Mouse (Mus musculus): ENCODE data around the gene Afap1. TPM values are rescaled to one million over a fixed set of nuclear protein-coding genes. Genes with fewer than 3 reads are reported as not detected.

The Afap1 gene
- polyA plus RNA-seq, 1 experiment from 2014 or later = 57.0 TPM

DNA sequence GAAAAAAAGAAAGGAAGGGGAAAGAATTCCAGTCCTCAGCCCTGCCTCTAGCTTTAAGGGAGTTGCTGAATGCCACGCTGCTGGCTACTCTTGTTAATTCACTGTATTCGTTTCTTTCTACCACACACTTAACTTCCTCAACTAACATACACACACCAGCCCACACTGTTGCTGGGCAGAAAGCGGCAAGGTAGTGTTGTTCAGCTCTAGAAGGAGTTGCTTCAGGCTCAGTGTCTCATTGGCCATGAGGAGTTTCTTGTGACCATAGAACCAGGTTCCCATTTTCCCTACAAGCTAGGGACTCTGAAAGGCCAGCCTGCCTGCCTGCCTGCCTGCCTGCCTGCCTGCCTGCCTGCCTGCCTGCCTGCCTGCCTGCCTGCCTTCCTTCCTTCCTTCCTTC lies 5.9 kb downstream of the Afap1 start:
- Histone ChIP-seq H3K27ac (replicated peaks) (no peak overlapping the region), H3K4me2 (no peak overlapping the region), H3K9me3 (replicated peaks) (no peaks in the 10 kb centered on the region), H3K4me1 (peaks cover 76% of the 10 kb centered on the region), H3K4me3 (replicated peaks) (no peak overlapping the region), H3K9ac (replicated peaks) (no peak overlapping the region), H3K27me3 (replicated peaks) (no peaks in the 10 kb centered on the region), H3K36me3 (no peaks in the 10 kb centered on the region)
- no peak for ATAC-seq (ENCODE audit: low FRiP score)
- 82% methylated on average over 3 of the region's 3 CpGs for WGBS

DNA sequence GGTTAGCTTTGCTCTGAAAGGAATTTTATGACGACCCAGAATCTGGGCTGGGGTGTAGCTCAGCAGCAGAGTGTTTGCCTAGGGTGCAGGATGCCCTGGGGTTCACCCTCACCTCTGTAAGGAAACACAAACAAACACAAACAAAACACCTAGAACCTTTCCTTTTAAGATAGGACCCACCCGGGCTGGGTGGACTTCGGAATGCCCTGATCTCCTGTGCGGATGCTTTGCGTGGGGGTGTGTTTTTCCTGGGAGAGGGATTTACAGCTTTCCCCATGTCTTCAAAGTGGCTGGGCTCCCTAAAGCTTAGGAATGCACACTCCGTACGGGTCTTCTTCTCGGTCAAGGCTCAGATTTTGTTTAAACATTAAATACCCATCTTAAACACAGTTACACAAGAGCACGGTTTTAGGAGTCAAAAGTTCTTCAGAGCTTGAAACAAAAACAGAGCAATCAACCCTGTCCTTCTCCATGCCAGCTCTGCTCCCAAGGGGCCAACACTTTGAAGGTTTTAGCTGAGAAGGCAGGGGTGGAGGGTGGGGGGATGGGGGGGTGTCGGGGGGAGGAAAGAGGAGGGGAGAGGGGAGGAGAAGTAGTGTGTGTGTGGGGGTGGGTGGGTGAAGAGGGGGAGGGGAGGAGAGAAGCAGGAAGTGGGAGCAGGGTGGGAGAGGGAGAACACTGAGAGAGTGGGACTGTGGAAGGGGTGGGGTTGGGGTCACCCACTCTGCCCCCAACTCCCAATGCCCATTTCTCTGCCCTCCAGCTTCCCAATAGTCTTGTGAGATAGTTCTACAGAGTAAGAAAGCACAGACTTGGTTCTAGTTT lies 7.5 kb downstream of the Afap1 start:
- H3K9ac ChIP-seq (replicated peaks) = no peak overlapping the region
- H3K4me3 ChIP-seq (replicated peaks) = no peak overlapping the region
- no peak for ATAC-seq (ENCODE audit: low FRiP score)
- 16% methylated on average over 10 of the region's 10 CpGs for WGBS
- no peaks in the 10 kb centered on the region for H3K36me3 ChIP-seq
- H3K27me3 ChIP-seq (replicated peaks) = no peaks in the 10 kb centered on the region
- no peak overlapping the region for H3K4me2 ChIP-seq
- H3K4me1 ChIP-seq = peaks cover 78% of the 10 kb centered on the region
- H3K27ac ChIP-seq (replicated peaks) = no peak overlapping the region
- no peaks in the 10 kb centered on the region for H3K9me3 ChIP-seq (replicated peaks)

DNA sequence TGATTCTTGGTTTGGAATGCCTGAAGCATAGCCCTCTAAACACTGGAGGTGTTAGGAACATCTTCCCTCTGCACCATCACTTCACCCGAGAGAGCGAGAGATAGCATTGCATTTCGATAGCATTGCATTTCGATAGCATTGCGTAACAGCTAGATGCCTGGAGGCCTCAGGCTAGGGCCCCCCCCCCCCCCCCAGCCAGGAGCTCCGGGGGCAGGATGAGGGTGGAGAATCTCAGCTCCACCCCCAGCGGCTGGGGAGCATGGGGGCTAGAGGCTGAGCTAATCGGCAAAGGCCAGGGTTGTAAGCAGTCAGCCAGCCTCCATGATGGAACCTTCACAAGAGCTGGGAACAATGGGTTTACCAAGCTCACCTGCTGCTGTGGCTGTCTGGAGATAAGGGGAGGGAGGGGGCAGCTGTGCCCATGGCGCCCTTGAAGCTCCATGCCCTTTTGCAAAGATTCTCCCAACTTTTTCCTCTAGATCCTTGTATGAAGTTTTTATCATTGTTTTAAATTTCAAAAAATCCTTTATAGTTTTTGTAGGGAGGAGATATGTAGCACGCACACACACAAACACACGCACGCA lies 8.2 kb downstream of the Afap1 start:
- no peaks in the 10 kb centered on the region for H3K36me3 ChIP-seq
- H3K9me3 ChIP-seq (replicated peaks) = no peaks in the 10 kb centered on the region
- H3K4me2 ChIP-seq = 0 out of 2 replicates have a peak overlapping the region, but pooled peaks have one; percentile 6
- no peak for ATAC-seq (ENCODE audit: low FRiP score)
- no peak overlapping the region for H3K27ac ChIP-seq (replicated peaks)
- no peak overlapping the region for H3K9ac ChIP-seq (replicated peaks)
- no peaks in the 10 kb centered on the region for H3K27me3 ChIP-seq (replicated peaks)
- peaks cover 76% of the 10 kb centered on the region for H3K4me1 ChIP-seq
- H3K4me3 ChIP-seq (replicated peaks) = no peak overlapping the region
- WGBS = 45% methylated on average over 12 of the region's 12 CpGs

DNA sequence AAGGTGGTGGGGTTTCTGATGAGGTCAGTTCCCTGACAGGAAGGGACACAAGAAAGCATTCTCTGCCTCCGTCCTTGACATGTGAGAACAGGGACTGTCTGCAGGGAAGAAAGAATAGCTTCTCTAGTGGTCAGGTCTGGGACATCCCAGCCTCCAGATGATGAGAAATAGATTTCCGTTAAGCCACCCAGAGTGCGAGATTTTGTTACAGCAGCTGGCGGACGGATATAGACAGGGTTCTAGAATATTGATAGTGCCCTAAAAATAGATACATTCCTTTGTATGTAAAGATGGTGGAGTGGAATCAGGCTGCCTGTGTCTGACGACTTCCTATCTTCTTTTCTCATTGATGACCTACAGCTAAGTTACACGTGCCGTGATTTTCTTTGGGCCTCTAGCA lies 10.3 kb downstream of the Afap1 start:
- H3K9ac ChIP-seq (replicated peaks) = no peak overlapping the region
- H3K4me2 ChIP-seq = no peak overlapping the region
- no peaks in the 10 kb centered on the region for H3K27me3 ChIP-seq (replicated peaks)
- ATAC-seq (ENCODE audit: low FRiP score) = no peak
- H3K27ac ChIP-seq (replicated peaks) = no peak overlapping the region
- no peaks in the 10 kb centered on the region for H3K36me3 ChIP-seq
- WGBS = 71% methylated on average over 8 of the region's 8 CpGs
- H3K9me3 ChIP-seq (replicated peaks) = no peaks in the 10 kb centered on the region
- peaks cover 77% of the 10 kb centered on the region for H3K4me1 ChIP-seq
- no peak overlapping the region for H3K4me3 ChIP-seq (replicated peaks)

GRCm38 (mm10) chr5:35905283-35905682 lies 12.2 kb downstream of the Afap1 start:
- Histone ChIP-seq H3K9me3 (replicated peaks) (no peaks in the 10 kb centered on the region), H3K36me3 (no peaks in the 10 kb centered on the region), H3K27me3 (replicated peaks) (no peaks in the 10 kb centered on the region), H3K4me1 (peaks cover 81% of the 10 kb centered on the region), H3K4me3 (replicated peaks) (no peak overlapping the region), H3K9ac (replicated peaks) (no peak overlapping the region), H3K4me2 (no peak overlapping the region), H3K27ac (replicated peaks) (no peak overlapping the region)
- 42% methylated on average over 8 of the region's 8 CpGs for WGBS
- no peak for ATAC-seq (ENCODE audit: low FRiP score)

GRCm38 (mm10) chr5:35907090-35907489 lies 14.0 kb downstream of the Afap1 start:
- no peak overlapping the region for H3K4me2 ChIP-seq
- peaks cover 69% of the 10 kb centered on the region for H3K4me1 ChIP-seq
- no peaks in the 10 kb centered on the region for H3K27me3 ChIP-seq (replicated peaks)
- H3K36me3 ChIP-seq = 0 out of 2 replicates have a peak, but pooled peaks cover 2% of the 10 kb centered on the region
- H3K4me3 ChIP-seq (replicated peaks) = no peak overlapping the region
- no peak for ATAC-seq (ENCODE audit: low FRiP score)
- peak overlapping the region; percentile 70; the same call in 1 of the 2 replicates for H3K27ac ChIP-seq (replicated peaks)
- H3K9me3 ChIP-seq (replicated peaks) = no peaks in the 10 kb centered on the region
- H3K9ac ChIP-seq (replicated peaks) = no peak overlapping the region
- 78% methylated on average over 4 of the region's 4 CpGs for WGBS

GRCm38 (mm10) chr5:35907633-35908426 lies 14.7 kb downstream of the Afap1 start:
- Histone ChIP-seq H3K4me3 (replicated peaks) (no peak overlapping the region), H3K27ac (replicated peaks) (peak overlapping the region; percentile 70), H3K4me2 (peak overlapping the region; percentile 28; the same call in 1 of the 2 replicates), H3K4me1 (peaks cover 69% of the 10 kb centered on the region), H3K36me3 (0 out of 2 replicates have a peak, but pooled peaks cover 6% of the 10 kb centered on the region), H3K27me3 (replicated peaks) (no peaks in the 10 kb centered on the region), H3K9ac (replicated peaks) (no peak overlapping the region), H3K9me3 (replicated peaks) (no peaks in the 10 kb centered on the region)
- peak; percentile 88 for ATAC-seq (ENCODE audit: low FRiP score)
- WGBS = 14% methylated on average over 15 of the region's 15 CpGs

DNA sequence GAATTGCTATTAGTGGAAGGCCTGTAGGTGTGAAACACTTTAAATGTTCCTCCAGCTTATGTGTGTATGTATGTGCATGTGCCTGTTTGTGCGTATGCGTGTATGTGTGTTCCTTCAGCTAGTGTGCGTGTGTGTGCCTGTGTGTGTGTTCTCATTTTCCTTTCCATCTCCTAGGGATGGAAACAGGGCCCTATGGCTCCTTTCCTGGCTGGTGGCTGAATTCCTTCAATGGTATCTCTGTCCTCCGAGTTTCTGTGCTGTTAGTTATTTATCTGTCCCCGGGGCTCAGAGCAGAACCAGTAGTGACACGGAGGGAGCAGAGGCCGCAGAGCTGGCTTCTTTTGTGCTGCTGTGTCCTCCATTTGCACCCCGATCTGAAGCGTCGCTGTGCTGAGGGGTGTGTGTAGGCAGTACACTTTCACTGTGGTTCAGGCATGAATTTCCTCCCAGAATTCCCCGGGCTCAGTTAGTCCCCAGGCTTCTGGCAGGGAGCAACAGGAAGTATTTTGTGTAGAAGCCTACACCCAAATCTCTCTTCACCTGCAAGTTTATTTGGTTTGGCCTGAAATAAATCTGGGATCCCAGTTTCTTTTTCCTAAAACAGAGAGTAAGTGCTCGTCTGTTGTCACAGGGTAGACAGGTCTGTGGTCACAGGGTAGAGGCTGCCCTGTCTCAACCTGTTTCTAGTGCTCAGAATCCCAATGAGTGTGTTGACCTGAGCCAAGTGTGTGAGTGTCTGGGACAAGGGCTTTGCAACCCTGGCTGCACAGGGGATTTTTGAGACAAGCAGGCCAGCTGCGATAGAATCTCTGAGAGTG lies 15.7 kb downstream of the Afap1 start:
- H3K4me1 ChIP-seq = peaks cover 62% of the 10 kb centered on the region

GRCm38 (mm10) chr5:35915629-35916300 lies 22.6 kb downstream of the Afap1 start:
- ATAC-seq (ENCODE audit: low FRiP score) = no peak
- Histone ChIP-seq H3K27ac (replicated peaks) (peak overlapping the region; percentile 18; the same call in 1 of the 2 replicates), H3K4me1 (peaks cover 45% of the 10 kb centered on the region)

More for the DNA sequence above, 15.7 kb downstream of the Afap1 start:
- peak overlapping the region; percentile 28 for H3K4me2 ChIP-seq
- peak overlapping the region; percentile 70 for H3K27ac ChIP-seq (replicated peaks)
- H3K4me3 ChIP-seq (replicated peaks) = no peak overlapping the region
- whole genome bisulfite sequencing = 35% methylated on average over 13 of the region's 13 CpGs
- 0 out of 2 replicates have a peak, but pooled peaks cover 6% of the 10 kb centered on the region for H3K36me3 ChIP-seq
- ATAC-seq (ENCODE audit: low FRiP score) = peak; percentile 39; the same call in 1 of the 2 replicates
- H3K9me3 ChIP-seq (replicated peaks) = no peaks in the 10 kb centered on the region
- H3K9ac ChIP-seq (replicated peaks) = peak overlapping the region; percentile 3; the same call in 1 of the 2 replicates
- H3K27me3 ChIP-seq (replicated peaks) = no peaks in the 10 kb centered on the region

GRCm38 (mm10) chr5:35916666-35917065 lies 23.5 kb downstream of the Afap1 start:
- Histone ChIP-seq H3K9ac (replicated peaks) (no peak overlapping the region), H3K4me1 (peaks cover 53% of the 10 kb centered on the region), H3K36me3 (0 out of 2 replicates have a peak, but pooled peaks cover 6% of the 10 kb centered on the region), H3K27me3 (replicated peaks) (no peaks in the 10 kb centered on the region), H3K27ac (replicated peaks) (no peak overlapping the region), H3K4me3 (replicated peaks) (no peak overlapping the region), H3K4me2 (no peak overlapping the region), H3K9me3 (replicated peaks) (no peaks in the 10 kb centered on the region)
- WGBS = 28% methylated on average over 5 of the region's 5 CpGs
- ATAC-seq (ENCODE audit: low FRiP score) = no peak

More at GRCm38 (mm10) chr5:35915629-35916300, 22.6 kb downstream of the Afap1 start:
- Histone ChIP-seq H3K9me3 (replicated peaks) (no peaks in the 10 kb centered on the region), H3K4me2 (no peak overlapping the region), H3K36me3 (0 out of 2 replicates have a peak, but pooled peaks cover 6% of the 10 kb centered on the region), H3K9ac (replicated peaks) (no peak overlapping the region), H3K4me3 (replicated peaks) (no peak overlapping the region), H3K27me3 (replicated peaks) (no peaks in the 10 kb centered on the region)
- 47% methylated on average over 12 of the region's 12 CpGs for WGBS
